Mouse (Mus musculus): ENCODE measurements around the gene Gm21988. TPM values are rescaled to one million over a fixed set of nuclear protein-coding genes. Genes with fewer than 3 reads are reported as not detected.

Gene Gm21988
- polyA plus RNA-seq, 1 experiment, result not detected

DNA sequence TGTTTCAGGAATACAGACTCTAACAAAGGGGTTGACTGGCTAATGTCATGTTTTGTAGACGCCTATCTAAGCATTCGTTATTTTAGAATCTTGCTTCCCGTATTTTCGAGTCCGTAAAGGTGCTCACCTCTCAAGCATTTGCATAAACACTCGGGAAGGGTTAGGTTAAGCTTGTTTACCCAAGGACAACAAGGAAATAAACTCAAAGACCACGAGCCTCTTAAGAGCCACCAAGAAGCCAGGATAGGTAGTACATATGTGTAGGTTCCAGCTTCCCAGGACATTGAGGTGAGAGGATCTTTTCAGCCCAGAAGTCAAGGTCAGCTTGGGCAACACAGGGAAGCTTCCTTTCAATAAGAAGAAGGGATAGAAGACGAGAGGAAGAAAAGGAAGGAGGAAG, 40.5 kb downstream of the Gm21988 start:
- TF ChIP-seq CTCF (IDR thresholded peaks at IDR 0.05; ENCODE audit: control insufficient read depth, insufficient read depth, low read length), result no peak
- no peak for TF ChIP-seq POLR2A (IDR thresholded peaks at IDR 0.05; ENCODE audit: borderline replicate concordance, control insufficient read depth, low read depth, low read length)
- Histone ChIP-seq H3K4me1 (ENCODE audit: control insufficient read depth, insufficient read depth, low read length) (no peaks in the 10 kb centered on the region), H3K4me3 (replicated peaks; ENCODE audit: control insufficient read depth, low read depth, low read length) (no peak overlapping the region), H3K27ac (ENCODE audit: control insufficient read depth, insufficient read depth, low read depth, low read length, poor library complexity) (no peak overlapping the region)
- 77% methylated on average over 8 of the region's 8 CpGs for WGBS

DNA sequence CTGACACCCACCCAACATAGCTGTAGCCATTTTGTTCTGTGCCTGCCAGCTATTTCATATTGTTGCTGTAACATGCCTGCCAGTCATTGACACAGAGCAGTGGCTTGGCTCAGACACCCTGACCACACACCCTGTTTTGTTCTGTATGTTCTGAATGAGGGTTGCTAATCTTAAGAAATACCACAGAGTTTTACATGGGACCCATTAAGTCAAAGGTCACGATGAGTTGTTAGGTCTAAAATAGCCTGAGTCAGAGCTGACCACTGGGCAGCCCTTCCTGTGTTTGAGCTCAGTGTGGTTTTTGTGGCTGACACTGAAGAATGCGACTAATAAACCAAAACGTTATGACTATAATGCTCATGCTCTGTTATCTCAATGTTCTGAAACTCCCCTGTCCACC, 41.3 kb downstream of the Gm21988 start:
- Histone ChIP-seq H3K27ac (ENCODE audit: control insufficient read depth, insufficient read depth, low read depth, low read length, poor library complexity) (no peak overlapping the region), H3K4me1 (ENCODE audit: control insufficient read depth, insufficient read depth, low read length) (no peaks in the 10 kb centered on the region; the same call in 1 of the 2 replicates), H3K4me3 (replicated peaks; ENCODE audit: control insufficient read depth, low read depth, low read length) (no peak overlapping the region)
- no peak for TF ChIP-seq CTCF (IDR thresholded peaks at IDR 0.05; ENCODE audit: control insufficient read depth, insufficient read depth, low read length)
- no peak for TF ChIP-seq POLR2A (IDR thresholded peaks at IDR 0.05; ENCODE audit: borderline replicate concordance, control insufficient read depth, low read depth, low read length)
- 12% methylated on average over 3 of the region's 3 CpGs for WGBS

DNA sequence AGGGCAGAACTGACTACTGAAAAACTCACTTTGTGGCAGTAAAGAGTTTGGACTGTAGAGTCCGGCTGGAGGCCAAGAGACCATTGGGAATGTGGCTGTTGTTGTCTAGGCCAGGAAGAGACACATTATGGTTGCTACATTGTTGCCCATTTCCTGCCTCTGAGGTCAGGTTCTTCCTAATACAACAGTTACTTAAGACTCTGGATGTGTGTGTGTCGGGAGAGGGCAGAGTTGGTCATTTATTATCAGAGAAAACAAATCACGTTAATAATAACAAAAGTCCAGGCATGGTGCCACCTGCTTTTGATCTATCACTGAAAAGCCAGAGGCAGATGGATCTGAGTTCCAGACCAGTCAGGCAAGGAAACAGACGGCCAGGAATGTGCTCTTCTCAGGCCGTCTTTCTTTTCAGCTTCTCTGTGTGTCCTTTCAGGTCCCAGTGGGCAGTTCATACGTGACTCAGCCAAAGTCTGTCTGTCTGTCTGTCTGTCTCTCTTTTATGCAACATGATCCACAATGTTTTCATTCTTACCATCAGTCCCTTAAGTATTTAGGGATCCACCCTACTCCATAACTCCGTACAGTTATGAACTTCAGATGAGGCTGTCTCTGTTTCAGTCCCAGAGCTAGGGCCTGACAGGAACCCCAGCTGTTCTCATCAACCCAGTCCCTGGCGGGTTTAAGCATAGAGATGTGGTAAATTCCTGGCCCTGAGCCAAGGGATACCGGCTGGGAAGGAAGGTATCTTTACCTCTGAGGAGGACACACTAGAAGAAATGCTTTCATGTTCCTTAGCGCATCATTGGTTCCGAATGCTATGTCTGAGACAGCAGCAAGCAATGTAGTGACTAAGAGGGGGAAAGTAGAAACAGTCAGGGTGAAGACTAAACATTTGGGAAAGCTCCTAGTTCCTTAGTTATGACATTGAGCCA, 46.0 kb downstream of the Gm21988 start:
- TF ChIP-seq POLR2A (IDR thresholded peaks at IDR 0.05; ENCODE audit: borderline replicate concordance, control insufficient read depth, low read depth, low read length) (no peak), CTCF (IDR thresholded peaks at IDR 0.05; ENCODE audit: control insufficient read depth, insufficient read depth, low read length) (no peak)
- WGBS, result 45% methylated on average over 11 of the region's 11 CpGs

DNA sequence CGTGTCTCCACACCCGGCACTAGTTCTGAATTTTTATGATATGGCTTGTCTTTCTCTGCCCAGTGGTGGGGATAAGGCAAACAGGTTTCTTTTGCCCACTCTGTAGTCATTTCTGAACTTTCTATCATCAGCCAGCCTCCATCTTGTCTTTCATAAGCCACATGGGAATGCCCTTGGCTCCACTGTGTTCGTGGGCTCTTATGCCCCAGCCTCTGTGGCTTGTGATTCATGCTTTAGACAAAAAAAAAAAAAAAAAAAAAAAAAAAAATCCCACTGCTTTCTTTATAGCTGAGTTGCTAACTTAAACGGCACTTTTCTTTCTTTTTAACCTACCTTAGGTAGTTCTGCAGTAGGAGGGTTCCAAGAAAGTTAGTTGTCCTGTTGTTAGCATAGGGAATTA, 47.5 kb downstream of the Gm21988 start:
- 61% methylated on average over 4 of the region's 4 CpGs for WGBS
- H3K27ac ChIP-seq (ENCODE audit: control insufficient read depth, insufficient read depth, low read depth, low read length, poor library complexity), result no peak overlapping the region

More for the DNA sequence above, 46.0 kb downstream of the Gm21988 start:
- Histone ChIP-seq H3K27ac (ENCODE audit: control insufficient read depth, insufficient read depth, low read depth, low read length, poor library complexity) (no peak overlapping the region), H3K4me3 (replicated peaks; ENCODE audit: control insufficient read depth, low read depth, low read length) (no peak overlapping the region), H3K4me1 (ENCODE audit: control insufficient read depth, insufficient read depth, low read length) (no peaks in the 10 kb centered on the region; the same call in 1 of the 2 replicates)

DNA sequence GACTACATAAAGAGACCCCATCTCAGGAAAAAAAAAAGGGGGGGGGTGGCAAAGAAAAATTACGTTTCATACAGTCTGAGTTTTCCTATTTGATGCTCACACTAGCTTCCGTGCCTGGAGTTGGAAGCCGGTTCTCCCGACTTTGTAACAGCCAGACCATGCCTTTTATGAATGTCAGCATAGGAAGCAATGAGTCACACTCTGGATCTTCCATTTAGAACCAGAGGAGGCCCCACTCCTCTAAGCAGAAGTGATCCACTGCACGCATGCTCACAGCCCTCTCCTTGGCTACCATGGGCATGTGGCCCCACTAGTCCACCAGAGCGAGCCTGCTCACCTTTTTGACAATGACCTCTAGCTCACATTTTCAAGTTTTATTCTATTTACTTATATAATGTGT, 48.4 kb downstream of the Gm21988 start:
- H3K4me1 ChIP-seq (ENCODE audit: control insufficient read depth, insufficient read depth, low read length), result no peaks in the 10 kb centered on the region; the same call in 1 of the 2 replicates
- 77% methylated on average over 6 of the region's 6 CpGs for WGBS
- no peak overlapping the region for H3K4me3 ChIP-seq (replicated peaks; ENCODE audit: control insufficient read depth, low read depth, low read length)
- TF ChIP-seq CTCF (IDR thresholded peaks at IDR 0.05; ENCODE audit: control insufficient read depth, insufficient read depth, low read length) (no peak), POLR2A (IDR thresholded peaks at IDR 0.05; ENCODE audit: borderline replicate concordance, control insufficient read depth, low read depth, low read length) (no peak)
- H3K27ac ChIP-seq (ENCODE audit: control insufficient read depth, insufficient read depth, low read depth, low read length, poor library complexity), result no peak overlapping the region

More for the DNA sequence above, 47.5 kb downstream of the Gm21988 start:
- TF ChIP-seq CTCF (IDR thresholded peaks at IDR 0.05; ENCODE audit: control insufficient read depth, insufficient read depth, low read length) (no peak), POLR2A (IDR thresholded peaks at IDR 0.05; ENCODE audit: borderline replicate concordance, control insufficient read depth, low read depth, low read length) (no peak)
- Histone ChIP-seq H3K4me3 (replicated peaks; ENCODE audit: control insufficient read depth, low read depth, low read length) (no peak overlapping the region), H3K4me1 (ENCODE audit: control insufficient read depth, insufficient read depth, low read length) (no peaks in the 10 kb centered on the region; the same call in 1 of the 2 replicates)

DNA sequence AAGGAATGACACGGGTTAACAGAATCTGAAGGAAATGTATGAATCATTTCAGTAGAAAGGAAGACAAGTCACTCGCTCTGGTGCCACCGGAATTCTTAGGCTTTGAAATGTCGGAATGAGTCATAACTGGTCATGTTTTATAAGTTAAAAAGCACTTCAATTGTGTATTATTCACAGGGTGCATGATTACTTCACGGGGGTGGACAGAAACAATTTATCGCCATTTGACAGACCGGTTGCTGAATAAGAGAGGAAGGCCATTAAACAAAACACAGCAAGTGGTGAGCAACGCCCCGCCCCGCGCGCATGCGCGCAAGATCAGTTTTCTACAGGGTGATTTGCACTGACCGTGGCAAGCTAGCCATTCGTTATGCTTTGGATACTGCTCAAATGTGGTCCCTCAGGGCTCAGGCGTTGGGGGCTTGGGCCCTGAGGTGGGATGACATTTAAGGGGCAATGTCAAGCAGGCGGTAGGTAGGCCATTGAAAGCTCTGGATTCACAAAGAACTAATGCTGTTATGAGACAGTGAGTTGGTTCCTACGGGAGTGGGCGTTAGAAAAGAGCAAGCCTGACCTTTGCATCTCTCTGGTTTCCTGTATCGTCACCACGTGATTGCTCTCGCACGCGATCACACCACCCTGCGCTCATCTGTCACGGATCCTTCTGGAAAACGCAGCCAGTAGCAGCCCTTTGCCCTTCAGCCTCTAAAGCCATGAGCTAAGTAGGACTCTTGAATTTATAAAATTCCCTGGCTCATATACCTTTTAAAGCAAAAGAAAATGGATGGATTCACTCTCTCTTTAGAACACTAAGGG, 50.1 kb downstream of the Gm21988 start:
- no peak overlapping the region for H3K4me3 ChIP-seq (replicated peaks; ENCODE audit: control insufficient read depth, low read depth, low read length)
- WGBS, result 89% methylated on average over 28 of the region's 28 CpGs
- no peaks in the 10 kb centered on the region; the same call in 1 of the 2 replicates for H3K4me1 ChIP-seq (ENCODE audit: control insufficient read depth, insufficient read depth, low read length)
- no peak for TF ChIP-seq CTCF (IDR thresholded peaks at IDR 0.05; ENCODE audit: control insufficient read depth, insufficient read depth, low read length)
- TF ChIP-seq POLR2A (IDR thresholded peaks at IDR 0.05; ENCODE audit: borderline replicate concordance, control insufficient read depth, low read depth, low read length), result no peak
- no peak overlapping the region for H3K27ac ChIP-seq (ENCODE audit: control insufficient read depth, insufficient read depth, low read depth, low read length, poor library complexity)

Other genes with a start within 250 kb of the Gm21988 start
- gene Gabarap, start 248.7 kb downstream of the Gm21988 start, polyA plus RNA-seq (2011; ENCODE audit: insufficient read depth, insufficient read length, low replicate concordance, missing spikeins), result 204 and 443 TPM in 2 replicates
- 26.8 and 72.4 TPM in 2 replicates for gene Phf23, start 244.1 kb downstream of the Gm21988 start, polyA plus RNA-seq (2011; ENCODE audit: insufficient read depth, insufficient read length, low replicate concordance, missing spikeins)
- 4.4 and 12.8 TPM in 2 replicates for gene Dvl2, start 239.2 kb downstream of the Gm21988 start, polyA plus RNA-seq (2011; ENCODE audit: insufficient read depth, insufficient read length, low replicate concordance, missing spikeins)
- 26.3 and 28.9 TPM in 2 replicates for gene Acadvl, start 224.4 kb downstream of the Gm21988 start, polyA plus RNA-seq (2011; ENCODE audit: insufficient read depth, insufficient read length, low replicate concordance, missing spikeins)
- gene Dlg4, start 222.9 kb downstream of the Gm21988 start, polyA plus RNA-seq (2011; ENCODE audit: insufficient read depth, insufficient read length, low replicate concordance, missing spikeins), result 5.4 and 19.4 TPM in 2 replicates
- 1.4 and 3.5 TPM in 2 replicates for gene Asgr1, start 185.7 kb downstream of the Gm21988 start, polyA plus RNA-seq (2011; ENCODE audit: insufficient read depth, insufficient read length, low replicate concordance, missing spikeins)
- gene Asgr2, start 147.2 kb downstream of the Gm21988 start, polyA plus RNA-seq (2011; ENCODE audit: insufficient read depth, insufficient read length, low replicate concordance, missing spikeins), result 1.2 and 5.1 TPM in 2 replicates
- gene Mgl2, start 109.5 kb downstream of the Gm21988 start, polyA plus RNA-seq (2011; ENCODE audit: insufficient read depth, insufficient read length, low replicate concordance, missing spikeins), result 2.3 and 3.8 TPM in 2 replicates
- 6.4 and 15.1 TPM in 2 replicates for gene Clec10a, start 83.6 kb downstream of the Gm21988 start, polyA plus RNA-seq (2011; ENCODE audit: insufficient read depth, insufficient read length, low replicate concordance, missing spikeins)
- gene Slc16a11, start 27.1 kb downstream of the Gm21988 start, polyA plus RNA-seq (2011; ENCODE audit: insufficient read depth, insufficient read length, low replicate concordance, missing spikeins), result 1.9 and 2.4 TPM in 2 replicates
- 0.60 and 1.7 TPM in 2 replicates for gene Slc16a13, start 18.8 kb downstream of the Gm21988 start, polyA plus RNA-seq (2011; ENCODE audit: insufficient read depth, insufficient read length, low replicate concordance, missing spikeins)
- gene Bcl6b, start 10.0 kb downstream of the Gm21988 start, polyA plus RNA-seq (2011; ENCODE audit: insufficient read depth, insufficient read length, low replicate concordance, missing spikeins), result 1.4 and 2.2 TPM in 2 replicates
- gene 0610010K14Rik, start 1.9 kb downstream of the Gm21988 start, polyA plus RNA-seq (2011; ENCODE audit: insufficient read depth, insufficient read length, low replicate concordance, missing spikeins), result 67.2 and 107 TPM in 2 replicates
- gene Rnasek, start within 50 bp of the Gm21988 start, polyA plus RNA-seq (2011; ENCODE audit: insufficient read depth, insufficient read length, low replicate concordance, missing spikeins), result 116 and 167 TPM in 2 replicates
- 46.3 and 82.5 TPM in 2 replicates for gene Alox12, start 15.5 kb upstream of the Gm21988 start, polyA plus RNA-seq (2011; ENCODE audit: insufficient read depth, insufficient read length, low replicate concordance, missing spikeins)
- gene Alox12e, start 82.8 kb upstream of the Gm21988 start, polyA plus RNA-seq (2011; ENCODE audit: insufficient read depth, insufficient read length, low replicate concordance, missing spikeins), result not detected in 2 replicates
- 2.0 and 3.5 TPM in 2 replicates for gene Alox15, start 112.2 kb upstream of the Gm21988 start, polyA plus RNA-seq (2011; ENCODE audit: insufficient read depth, insufficient read length, low replicate concordance, missing spikeins)
- gene Pelp1, start 170.2 kb upstream of the Gm21988 start, polyA plus RNA-seq (2011; ENCODE audit: insufficient read depth, insufficient read length, low replicate concordance, missing spikeins), result 13.9 and 22.7 TPM in 2 replicates
- 201 and 438 TPM in 2 replicates for gene Arrb2, start 192.8 kb upstream of the Gm21988 start, polyA plus RNA-seq (2011; ENCODE audit: insufficient read depth, insufficient read length, low replicate concordance, missing spikeins)
- gene Med11, start 212.1 kb upstream of the Gm21988 start, polyA plus RNA-seq (2011; ENCODE audit: insufficient read depth, insufficient read length, low replicate concordance, missing spikeins), result 8.3 and 16.1 TPM in 2 replicates
- gene Zmynd15, start 219.6 kb upstream of the Gm21988 start, polyA plus RNA-seq (2011; ENCODE audit: insufficient read depth, insufficient read length, low replicate concordance, missing spikeins), result 0.66 and 1.5 TPM in 2 replicates
- gene Cxcl16, start 220.2 kb upstream of the Gm21988 start, polyA plus RNA-seq (2011; ENCODE audit: insufficient read depth, insufficient read length, low replicate concordance, missing spikeins), result 0.59 and 3.2 TPM in 2 replicates